Mouse (Mus musculus) liver, adult 2 months (tissue): ENCODE measurements around the gene Pkd1l2.

Experiments used
- CTCF ChIP-seq: fragments of 200-500 bp; IDR thresholded peaks from 2 replicates; pipeline ENCODE4 v1.5.1; 2011; ENCODE audit warnings: low read depth, low read length, control low read depth
- POLR2A ChIP-seq: fragments of 200-500 bp; IDR thresholded peaks from 2 replicates; pipeline ENCODE4 v1.6.1; 2011; ENCODE audit warnings: low read length, control low read depth; ENCODE audit not compliant: insufficient read depth; ENCODE audit errors: extremely low read depth

- no peak for TF ChIP-seq CTCF
- no peak for TF ChIP-seq POLR2A
Observed at GRCm38 (mm10) chr8:117060306-117060705, 21.9 kb downstream of the Pkd1l2 start.
